Mouse (Mus musculus): ENCODE measurements around the gene Igf1r.

DNA sequence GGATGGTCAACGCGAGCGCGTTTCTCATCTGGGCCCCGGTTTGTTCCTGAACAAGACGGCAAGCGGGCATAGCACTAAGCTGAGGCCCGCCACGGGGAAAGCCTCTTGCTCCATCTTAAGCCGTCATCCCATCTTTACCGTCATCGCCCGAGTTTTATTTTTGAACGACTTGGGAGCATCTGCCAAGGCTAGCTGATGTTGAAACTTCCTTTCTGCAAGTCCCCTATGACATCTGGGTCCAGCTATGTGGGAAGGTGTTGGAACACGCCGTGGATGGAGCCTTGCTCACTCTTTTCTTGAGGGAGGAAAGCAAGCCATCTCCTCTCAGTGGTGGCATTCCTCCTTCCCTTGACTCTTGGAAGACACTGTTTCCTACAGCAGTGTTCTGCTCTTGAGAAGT is 182.3 kb downstream of the Igf1r start:
- no peak for TF ChIP-seq CTCF (IDR thresholded peaks at IDR 0.05; ENCODE audit: extremely low read depth, insufficient read depth, insufficient read length, insufficient replicate concordance)
- TF ChIP-seq POLR2A (IDR thresholded peaks at IDR 0.05; ENCODE audit: low read depth, low read length), result no peak

All from spleen, adult 2 months (tissue).